Mouse (Mus musculus) B cell, adult 2 months (primary cell): ENCODE measurements at regions not wholly inside any gene's neighbourhood (a gene's known extent, or its start where the extent isn't known, plus 50 kb on each side); places are given as distances from the start of the nearest gene placed in this dataset.
A peak's percentile ranks its signal among the peaks of the same experiment; 100 is the strongest.

Experiments used
- DNase-seq, 2 experiments: peaks; one replicate each; pipeline ENCODE4 v3.0.0; 2022

- DNase-seq, result no peak
Measured at GRCm38 (mm10) chr4:142350986-142351385, 111.8 kb upstream of the Kazn start.

- DNase-seq, result peak; percentile 10 to 11
Measured at GRCm38 (mm10) chr4:142348910-142349309, 109.7 kb upstream of the Kazn start.

DNA sequence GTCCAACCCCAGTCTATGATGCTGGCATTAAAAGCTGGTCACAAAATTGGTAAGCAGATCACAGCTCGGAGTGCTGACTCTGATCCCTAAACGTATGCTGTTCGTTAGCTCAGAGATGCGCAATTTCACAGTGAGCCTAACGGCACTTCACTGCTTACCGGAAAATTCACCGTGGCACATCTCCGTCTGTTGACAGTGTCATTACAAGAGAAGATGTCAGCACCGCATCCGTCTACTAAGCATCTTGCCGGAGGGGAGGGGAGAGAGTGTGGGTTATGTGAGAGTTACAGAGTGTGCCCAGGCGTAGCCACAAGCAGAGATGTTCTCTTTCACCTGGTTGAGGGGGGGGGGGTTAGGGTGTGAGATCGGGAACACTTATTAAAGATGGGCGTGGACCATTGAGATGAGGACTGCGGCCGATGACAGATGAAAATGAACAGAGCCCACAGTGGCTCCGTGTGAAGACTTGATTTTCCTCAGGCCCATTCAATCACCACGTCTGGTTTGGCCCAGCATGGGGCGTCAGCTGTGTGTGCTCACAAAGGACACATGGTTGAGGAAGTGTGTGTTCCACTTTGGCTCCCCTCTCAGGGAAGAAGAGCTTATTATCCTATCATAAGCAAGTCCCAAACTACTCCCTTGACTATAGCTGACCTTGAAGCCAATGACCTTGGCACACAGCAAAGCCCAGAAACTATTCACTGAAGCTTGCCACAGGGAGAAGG is 103.4 kb upstream of the Kazn start:
- no peak for DNase-seq

- no peak for DNase-seq
Measured at GRCm38 (mm10) chr4:142341305-142341704, 102.1 kb upstream of the Kazn start.

DNA sequence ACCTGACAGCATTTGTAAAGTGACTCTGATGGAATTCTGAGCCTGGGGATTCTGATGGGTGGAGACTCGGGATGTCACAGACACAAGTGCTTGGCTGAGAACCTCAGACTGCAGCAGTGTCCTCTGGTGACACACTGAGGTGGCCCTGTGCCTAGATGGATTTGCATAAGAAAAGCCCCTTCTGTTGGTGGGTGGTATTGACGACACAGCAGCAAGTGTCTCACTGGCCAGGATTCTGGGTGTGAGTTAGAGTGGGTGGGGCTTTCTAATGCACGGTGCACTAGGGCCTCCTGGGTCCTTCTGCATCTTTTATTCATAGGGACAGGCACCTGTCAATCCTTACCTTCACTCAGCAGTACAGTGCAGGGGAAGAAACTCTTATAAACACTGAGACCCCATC is 100.9 kb upstream of the Kazn start:
- DNase-seq, result no peak

DNA sequence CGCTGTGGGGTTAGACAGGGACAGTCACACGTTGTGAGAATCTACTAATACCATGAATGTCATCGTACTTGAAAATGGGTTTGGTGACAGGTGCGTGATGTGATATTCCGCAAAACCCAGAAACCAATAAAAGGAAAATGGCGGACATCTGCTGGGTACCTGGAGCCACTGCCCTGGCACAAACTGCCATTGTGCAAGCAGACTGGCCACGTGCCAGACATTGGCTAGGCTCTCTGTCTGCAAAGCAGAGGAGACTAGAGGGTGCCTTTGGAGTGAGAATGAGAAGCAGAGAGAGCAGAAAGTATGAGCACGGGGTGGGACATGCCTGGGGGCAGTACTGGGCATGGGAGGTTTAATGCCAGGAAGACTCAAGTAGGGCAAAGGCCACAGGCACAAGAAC is 98.5 kb upstream of the Kazn start:
- no peak for DNase-seq

DNA sequence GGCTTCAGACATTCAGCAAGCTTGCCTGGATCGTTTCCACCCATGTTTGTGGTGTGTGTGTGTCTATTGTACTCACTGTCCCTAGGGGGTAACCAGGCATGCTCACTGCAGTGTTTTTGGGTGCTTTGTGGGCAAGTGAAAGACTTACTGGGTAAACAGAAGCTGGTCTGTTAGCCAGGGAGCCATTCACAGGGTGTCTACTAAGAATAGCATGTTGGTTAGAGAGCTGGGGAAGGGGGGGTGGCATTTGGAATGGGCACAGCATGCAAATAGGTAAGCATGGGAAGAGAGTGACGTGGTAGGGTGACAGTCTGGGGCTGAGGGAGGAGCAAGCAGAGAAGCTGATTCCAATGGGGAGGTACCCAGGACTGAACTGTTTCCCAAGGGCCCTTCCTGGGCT is 97.7 kb upstream of the Kazn start:
- no peak for DNase-seq

DNA sequence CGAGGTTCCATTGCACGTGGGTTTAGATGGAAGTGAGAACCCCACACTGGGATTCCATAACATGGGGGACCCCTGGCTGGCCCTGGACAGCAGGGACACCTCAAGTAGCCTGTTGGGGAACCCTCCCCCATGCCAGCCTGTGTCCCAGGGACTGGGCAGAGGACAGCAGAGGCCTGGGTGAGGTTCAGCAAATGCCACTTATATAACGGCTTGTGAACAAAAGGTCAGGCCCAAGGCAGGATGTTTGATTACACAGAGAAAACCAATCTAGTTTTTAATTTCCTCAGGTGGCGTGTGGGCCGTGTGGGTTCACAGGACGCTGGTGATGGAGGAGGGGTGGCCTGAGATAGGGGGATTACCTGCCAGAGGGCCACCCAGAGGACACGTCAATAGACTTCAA is 94.9 kb upstream of the Kazn start:
- DNase-seq, result no peak

GRCm38 (mm10) chr4:142330599-142330998 is 91.4 kb upstream of the Kazn start:
- no peak for DNase-seq

DNA sequence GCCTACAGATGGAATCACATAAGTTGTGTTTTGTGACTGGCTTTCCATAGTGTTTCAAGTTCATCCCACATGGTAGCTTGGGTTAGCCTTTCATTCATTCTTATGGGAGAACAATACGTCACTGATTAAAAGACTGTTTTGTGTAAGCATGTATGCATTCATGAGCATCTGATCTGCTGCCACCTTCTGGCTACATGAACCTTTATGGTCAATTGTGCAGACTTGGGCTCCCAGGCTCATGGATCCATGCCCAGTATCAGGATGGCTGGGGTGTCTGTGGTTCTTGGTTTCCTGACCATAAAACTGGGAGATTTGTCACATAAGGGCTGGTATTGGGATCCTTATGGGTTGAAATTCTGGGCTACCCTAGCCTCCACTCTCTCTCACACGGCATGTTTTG is 90.4 kb upstream of the Kazn start:
- no peak for DNase-seq

GRCm38 (mm10) chr4:142326511-142326910 is 87.3 kb upstream of the Kazn start:
- no peak for DNase-seq

GRCm38 (mm10) chr4:142321209-142321863 is 82.1 kb upstream of the Kazn start:
- DNase-seq, result no peak

DNA sequence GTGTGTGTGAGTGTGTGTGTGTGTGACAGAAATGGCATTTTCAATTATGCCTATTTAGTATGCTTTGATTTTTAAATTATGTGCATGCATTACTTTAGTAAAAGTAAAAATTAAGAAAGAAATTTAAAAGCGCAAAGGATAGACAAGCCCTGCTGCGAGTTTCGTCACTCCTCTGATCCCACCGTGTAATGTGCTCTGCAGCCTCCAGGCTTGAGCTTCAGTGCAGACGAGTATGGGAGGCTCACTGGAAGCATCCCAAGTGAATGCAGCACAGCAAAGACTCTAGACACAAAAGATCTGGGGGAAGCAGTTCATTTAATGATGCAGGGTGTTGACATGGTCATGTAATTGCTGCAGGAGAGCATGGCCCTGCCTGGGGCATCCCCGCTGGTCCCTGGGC is 71.1 kb upstream of the Kazn start:
- no peak for DNase-seq

GRCm38 (mm10) chr4:142308271-142308670 is 69.1 kb upstream of the Kazn start:
- DNase-seq, result no peak

DNA sequence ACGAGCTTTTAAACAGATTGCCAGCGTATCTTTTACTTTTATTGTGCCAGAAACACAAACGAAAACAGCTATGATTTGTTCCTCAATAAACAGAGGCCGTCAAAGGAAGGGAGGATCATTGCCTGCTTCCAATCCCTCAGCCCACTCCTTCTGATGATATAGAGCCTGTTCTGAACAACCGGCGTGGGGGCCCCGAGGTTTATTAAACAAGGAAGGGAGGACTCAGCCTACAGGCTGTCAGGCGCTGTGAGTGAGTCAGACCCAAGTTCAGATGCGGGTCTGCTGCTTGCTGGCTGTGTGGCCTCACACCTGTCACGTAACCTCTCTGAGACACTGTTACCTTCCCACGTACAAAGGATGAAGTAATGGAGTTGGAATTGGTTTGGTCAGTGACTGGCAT is 68.1 kb upstream of the Kazn start:
- no peak for DNase-seq

DNA sequence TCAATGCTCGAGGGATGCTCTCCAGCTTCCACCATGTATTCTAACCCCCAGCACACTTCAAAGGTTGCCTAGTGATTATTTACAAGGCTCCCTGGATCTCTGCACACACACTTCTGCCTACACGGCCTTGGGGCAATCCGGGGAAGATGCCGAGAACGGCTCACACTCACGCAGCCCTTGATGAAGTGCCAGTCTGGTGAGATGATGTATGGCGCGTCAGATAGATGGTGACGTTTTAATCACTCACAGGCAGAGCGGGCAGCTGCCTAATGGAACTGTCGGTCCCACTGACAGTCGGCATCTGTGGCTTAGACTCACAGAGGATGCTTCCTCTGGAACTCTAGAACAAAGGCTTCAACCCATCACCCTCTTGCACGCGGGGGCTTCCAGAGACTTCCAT is 66.9 kb upstream of the Kazn start:
- no peak for DNase-seq

- DNase-seq, result no peak
Measured at GRCm38 (mm10) chr4:142303374-142304020, 64.3 kb upstream of the Kazn start.

DNA sequence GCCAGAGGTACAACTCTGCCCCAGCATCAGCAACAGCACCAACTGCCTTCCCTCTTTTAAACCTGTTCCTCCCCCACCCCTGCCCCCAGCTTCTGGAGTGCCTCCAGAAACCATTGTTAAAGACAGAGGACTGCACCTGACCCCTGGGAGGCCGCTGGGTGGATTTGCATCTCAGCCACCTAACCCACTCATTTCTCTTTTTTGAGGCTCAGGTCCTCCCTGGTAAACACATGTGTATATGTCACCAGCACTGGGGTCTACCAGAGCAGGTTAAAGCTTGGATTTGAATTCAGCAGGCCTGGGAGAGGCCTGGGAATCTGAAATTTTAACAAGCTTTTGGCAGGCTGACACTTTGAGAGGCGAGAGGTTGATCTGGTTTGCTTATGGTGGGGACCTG is 63.5 kb upstream of the Kazn start:
- DNase-seq, result no peak

DNA sequence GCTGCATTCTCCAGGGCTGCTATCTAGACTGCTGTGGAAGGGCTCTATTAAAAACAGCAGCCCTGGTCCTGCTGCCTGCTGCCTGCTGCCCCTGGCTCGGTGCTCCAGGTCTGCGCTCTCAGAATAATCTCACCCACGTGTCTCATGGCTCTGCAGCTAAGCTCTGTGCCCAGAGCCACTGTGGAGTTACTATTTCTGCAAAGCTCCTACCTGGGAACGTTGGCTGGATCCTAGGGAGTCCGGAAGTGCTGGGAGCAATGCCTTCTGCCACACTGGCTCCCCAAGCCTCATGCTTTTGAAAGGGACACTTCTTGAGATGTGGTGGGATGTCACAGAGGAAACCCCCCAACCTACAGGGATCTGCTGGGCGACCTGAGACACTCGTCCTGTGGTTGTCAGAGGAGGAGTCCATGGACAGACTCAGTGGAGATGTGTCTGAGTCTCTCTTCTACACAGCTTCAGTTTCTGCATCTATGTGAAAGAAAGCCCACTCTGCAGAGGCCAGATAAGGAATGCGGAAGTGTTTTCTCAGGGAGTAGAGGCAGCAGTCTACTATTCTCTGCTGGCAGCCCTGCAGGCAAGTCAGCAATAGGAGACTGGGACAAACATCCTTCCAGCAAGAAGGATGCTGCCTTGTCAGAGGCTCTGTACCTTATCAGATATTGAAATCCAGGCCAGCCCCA is 63.0 kb upstream of the Kazn start:
- no peak for DNase-seq

GRCm38 (mm10) chr4:142298770-142299337 is 59.7 kb upstream of the Kazn start:
- no peak for DNase-seq

- no peak for DNase-seq
Measured at GRCm38 (mm10) chr4:142292760-142293159, 53.6 kb upstream of the Kazn start.

- no peak for DNase-seq
Measured at GRCm38 (mm10) chr4:142292334-142292733, 53.1 kb upstream of the Kazn start.

DNA sequence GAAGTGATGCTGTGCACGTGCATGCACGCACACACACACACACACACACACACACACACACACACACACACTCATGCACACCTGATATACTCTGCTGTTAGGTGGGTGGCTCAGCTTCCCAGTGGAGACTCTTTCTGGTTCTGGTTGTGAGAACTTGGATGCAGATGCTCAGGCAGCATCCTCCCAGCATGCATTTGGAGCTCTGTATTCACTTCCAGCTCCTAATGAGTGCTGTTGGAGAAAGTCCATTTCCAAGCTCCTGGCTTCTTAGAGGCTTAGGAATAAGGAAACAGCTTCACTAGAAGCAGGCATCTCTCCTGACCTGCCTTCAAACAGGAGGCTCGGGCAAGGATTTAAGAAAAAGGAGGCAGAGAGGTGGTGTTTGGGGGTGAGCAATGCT is 52.2 kb upstream of the Kazn start:
- DNase-seq, result no peak
